Mouse (Mus musculus) cerebellum, adult 2 months (tissue): ENCODE data around the gene Shc3. TPM values are rescaled to one million over a fixed set of nuclear protein-coding genes. Genes with fewer than 3 reads are reported as not detected.
A peak's percentile ranks its signal among the peaks of the same experiment; 100 is the strongest.

Source experiments
- DNase-seq, 2 experiments: peaks; one replicate each; pipeline ENCODE4 v3.0.0; 2021
- H3K27ac ChIP-seq: fragments of 200-500 bp; 2 replicates; pipeline ENCODE4 v1.5.1; 2012; ENCODE audit warnings: low read length, control low read depth, inconsistent platforms; ENCODE audit not compliant: insufficient read depth
- H3K27me3 ChIP-seq: fragments of 200-500 bp; 2 replicates; pipeline ENCODE4 v1.6.1; 2012; ENCODE audit warnings: inconsistent platforms, mild to moderate bottlenecking, low read length, moderate library complexity; ENCODE audit not compliant: control insufficient read depth, insufficient read depth
- H3K4me1 ChIP-seq: fragments of 200-500 bp; 2 replicates; pipeline ENCODE4 v1.6.1; 2011; ENCODE audit warnings: low read length; ENCODE audit not compliant: control insufficient read depth, insufficient read depth
- H3K4me3 ChIP-seq: fragments of 200-500 bp; replicated peaks from 2 replicates; pipeline ENCODE3; 2011; ENCODE audit warnings: mild to moderate bottlenecking, low read depth, low read length, control low read depth; ENCODE audit not compliant: insufficient read depth
- CTCF ChIP-seq: fragments of 200-500 bp; IDR thresholded peaks from 2 replicates; pipeline ENCODE4 v1.5.1; 2011; ENCODE audit warnings: low read depth, mild to moderate bottlenecking, control low read depth, low read length, moderate library complexity, borderline replicate concordance; ENCODE audit not compliant: insufficient read depth
- POLR2A ChIP-seq: fragments of 200-500 bp; IDR thresholded peaks from 2 replicates; pipeline ENCODE4 v1.6.1; 2011; ENCODE audit warnings: low read length, control low read depth, borderline replicate concordance; ENCODE audit not compliant: insufficient read depth
- WGBS: fragments of 180-500 bp; shearing (Covaris S2); methylation state at CpG from one replicate; pipeline ENCODE4 v1.1.7; 2018; 5-methylcytosine and 5-hydroxymethylcytosine counted together
- polyA plus RNA-seq: library from polyadenylated mRNA; depleted of rRNA; stranded (reverse); fragments of >200 nt; gene quantifications from 2 replicates; pipeline ENCODE4 v1.2.3, GENCODE M21; 2012

Gene Shc3
- polyA plus RNA-seq, 1 experiment, result 22.7 TPM

- H3K27me3 ChIP-seq, result no peaks in the 10 kb centered on the region; the same call in 1 of the 2 replicates
- no peak overlapping the region for H3K4me3 ChIP-seq
- 40% methylated on average over 9 of the region's 9 CpGs for WGBS
- H3K27ac ChIP-seq, result no peak overlapping the region
- DNase-seq, result no peak
- no peaks in the 10 kb centered on the region for H3K4me1 ChIP-seq
- TF ChIP-seq CTCF (no peak), POLR2A (no peak)
These were observed 158.0 kb downstream of the Shc3 start for GRCm38 (mm10) chr13:51411243-51411642.

GRCm38 (mm10) chr13:51409936-51410481, 159.2 kb downstream of the Shc3 start:
- H3K27ac ChIP-seq, result no peak overlapping the region
- TF ChIP-seq POLR2A, result no peak
- WGBS, result 86% methylated on average over 6 of the region's 6 CpGs
- no peaks in the 10 kb centered on the region for H3K4me1 ChIP-seq
- DNase-seq, result no peak
- no peak overlapping the region for H3K4me3 ChIP-seq
- no peaks in the 10 kb centered on the region; the same call in 1 of the 2 replicates for H3K27me3 ChIP-seq

- TF ChIP-seq POLR2A, result no peak
- no peak for TF ChIP-seq CTCF
- under 1% methylated on average over 33 of the region's 33 CpGs for WGBS
- DNase-seq, result no peak
These were observed 160.7 kb downstream of the Shc3 start, which contains the start of gene S1pr3 for GRCm38 (mm10) chr13:51408519-51409001. TSS of gene S1pr3 (plus strand) at chr13:51408639.

GRCm38 (mm10) chr13:51407541-51408217, 161.5 kb downstream of the Shc3 start:
- WGBS, result 26% methylated on average over 13 of the region's 13 CpGs
- TF ChIP-seq CTCF (no peak), POLR2A (no peak)
- Histone ChIP-seq H3K27me3 (no peaks in the 10 kb centered on the region; the same call in 1 of the 2 replicates), H3K27ac (no peak overlapping the region), H3K4me1 (no peaks in the 10 kb centered on the region), H3K4me3 (no peak overlapping the region)
- DNase-seq, result no peak

More at GRCm38 (mm10) chr13:51408519-51409001, 160.7 kb downstream of the Shc3 start, which contains the start of gene S1pr3:
- Histone ChIP-seq H3K4me3 (no peak within 1 kb of the TSS), H3K4me1 (no peaks in the 10 kb centered on the region), H3K27ac (no peak within 1 kb of the TSS), H3K27me3 (no peaks in the 10 kb centered on the region; the same call in 1 of the 2 replicates)

GRCm38 (mm10) chr13:51405731-51406320, 163.4 kb downstream of the Shc3 start:
- TF ChIP-seq CTCF (no peak), POLR2A (no peak)
- WGBS, result 91% methylated on average over 13 of the region's 13 CpGs

GRCm38 (mm10) chr13:51404566-51404965, 164.7 kb downstream of the Shc3 start:
- no peak for TF ChIP-seq CTCF
- TF ChIP-seq POLR2A, result no peak
- Histone ChIP-seq H3K27ac (no peak overlapping the region), H3K27me3 (no peaks in the 10 kb centered on the region; the same call in 1 of the 2 replicates), H3K4me3 (no peak overlapping the region), H3K4me1 (no peaks in the 10 kb centered on the region)
- WGBS, result 86% methylated on average over 4 of the region's 4 CpGs
- DNase-seq, result no peak

More at GRCm38 (mm10) chr13:51405731-51406320, 163.4 kb downstream of the Shc3 start:
- H3K4me3 ChIP-seq, result no peak overlapping the region
- DNase-seq, result no peak
- no peaks in the 10 kb centered on the region; the same call in 1 of the 2 replicates for H3K27me3 ChIP-seq
- no peak overlapping the region for H3K27ac ChIP-seq
- no peaks in the 10 kb centered on the region for H3K4me1 ChIP-seq

- TF ChIP-seq POLR2A (no peak), CTCF (no peak)
- Histone ChIP-seq H3K27ac (no peak overlapping the region), H3K4me1 (no peaks in the 10 kb centered on the region), H3K4me3 (peak overlapping the region; percentile 42), H3K27me3 (no peaks in the 10 kb centered on the region)
- DNase-seq, result peak in 1 of 2 experiments; percentile 6
- 8% methylated on average over 20 of the region's 20 CpGs for WGBS
These were observed 168.3 kb downstream of the Shc3 start for GRCm38 (mm10) chr13:51400736-51401501.
